Comparison of ENCODE assay signal across 8 mouse cellular contexts in the genomic region with DNA sequence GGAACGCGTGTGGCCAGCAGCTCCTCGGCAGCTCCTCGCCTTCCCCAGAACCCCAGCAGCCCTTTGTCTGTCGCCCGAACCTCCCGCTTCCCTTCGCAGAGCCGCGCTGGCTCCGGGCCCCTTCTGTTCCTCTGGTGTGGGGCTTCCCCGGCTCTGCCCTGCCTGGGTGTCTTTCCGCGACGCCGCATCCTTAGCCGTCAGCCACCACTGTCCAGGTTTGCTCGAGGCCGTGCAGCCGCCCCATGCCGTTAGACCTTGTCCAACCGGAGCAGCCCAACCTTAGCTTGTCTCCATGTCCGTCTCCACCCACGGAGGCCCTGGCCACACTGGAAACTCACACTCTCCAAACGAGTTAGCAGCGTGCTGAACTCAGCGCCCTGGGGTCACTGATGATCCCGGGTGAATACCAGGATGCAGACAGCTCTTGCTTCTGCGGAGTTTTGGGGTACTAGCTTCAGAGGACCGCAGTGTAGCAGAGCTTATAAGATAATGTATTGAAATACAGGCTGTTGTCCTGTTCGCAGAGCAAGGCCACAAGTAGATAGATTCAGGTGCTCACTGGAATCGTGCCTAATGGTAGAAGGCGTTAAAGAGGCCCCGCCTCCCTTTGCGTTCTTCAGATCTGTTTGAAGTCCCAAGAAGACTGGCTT. TPM values are rescaled to one million over a fixed set of nuclear protein-coding genes. Genes with fewer than 3 reads are reported as not detected.
DNase-seq lines count a peak whose midpoint lies in the region; ATAC-seq and TF ChIP-seq lines count a peak whose summit lies in the region.

No protein-coding gene starts in this region.

- H3K4me1 ChIP-seq in forebrain, embryonic 11.5 days (replicated peaks; ENCODE audit: control insufficient read depth, insufficient read depth, low read length) = peaks cover 2% of the 10 kb centered on the region; the same call in 1 of the 2 replicates
- peaks cover 23% of the 10 kb centered on the region for H3K4me1 ChIP-seq in intestine, embryonic 15.5 days (replicated peaks)
- peaks cover 12% of the 10 kb centered on the region; the same call in 1 of the 2 replicates for H3K4me1 ChIP-seq in lung, embryonic 14.5 days (ENCODE audit: insufficient read depth)
- H3K4me1 ChIP-seq in neural tube, embryonic 15.5 days = peaks cover 35% of the 10 kb centered on the region

- no peaks in the 10 kb centered on the region for H3K9me3 ChIP-seq in forebrain, embryonic 11.5 days (ENCODE audit: control insufficient read depth, low read length)
- no peaks in the 10 kb centered on the region for H3K9me3 ChIP-seq in intestine, embryonic 15.5 days
- no peaks in the 10 kb centered on the region for H3K9me3 ChIP-seq in lung, embryonic 14.5 days (ENCODE audit: low read depth, low read length)
- H3K9me3 ChIP-seq in neural tube, embryonic 15.5 days (replicated peaks) = no peaks in the 10 kb centered on the region

- WGBS in forebrain, embryonic 11.5 days = 1% methylated on average over 35 of the region's 35 CpGs
- WGBS in intestine, embryonic 15.5 days = under 1% methylated on average over 35 of the region's 35 CpGs
- under 1% methylated on average over 34 of the region's 35 CpGs for WGBS in lung, embryonic 14.5 days
- under 1% methylated on average over 32 of the region's 35 CpGs for WGBS in neural tube, embryonic 15.5 days

- H3K27me3 ChIP-seq in forebrain, embryonic 11.5 days (ENCODE audit: control insufficient read depth, insufficient read depth, low read length) = no peaks in the 10 kb centered on the region
- no peaks in the 10 kb centered on the region for H3K27me3 ChIP-seq in intestine, embryonic 15.5 days (replicated peaks)
- H3K27me3 ChIP-seq in lung, embryonic 14.5 days (ENCODE audit: insufficient read depth, low read length) = no peaks in the 10 kb centered on the region
- no peaks in the 10 kb centered on the region for H3K27me3 ChIP-seq in neural tube, embryonic 15.5 days (replicated peaks)

- no peak for TF ChIP-seq CTCF in brain, embryonic 14.5 days (IDR thresholded peaks at IDR 0.05; ENCODE audit: borderline replicate concordance, extremely low read depth, insufficient read depth, insufficient read length)
- no peak for TF ChIP-seq CTCF in lung, embryonic 14.5 days (IDR thresholded peaks at IDR 0.05; ENCODE audit: low read depth)

- peak; percentile 30 for DNase-seq in urinary bladder, postnatal 14 days (ENCODE audit: low spot score)
- DNase-seq in urinary bladder, adult 18-20 months (ENCODE audit: low spot score in 2 of 2) = no peak
- DNase-seq in brain, embryonic 14.5 days (ENCODE audit: low read depth) = peak; percentile 74
- peak; percentile 80 for DNase-seq in forebrain, embryonic 11.5 days (ENCODE audit: low spot score)
- DNase-seq in lung, embryonic 14.5 days = peak; percentile 62
- no peak for DNase-seq in right cerebral cortex, postnatal 25 days

- H3K4me2 ChIP-seq in forebrain, embryonic 11.5 days (ENCODE audit: low read depth, low read length, severe bottlenecking) = peak overlapping the region; percentile 84
- H3K4me2 ChIP-seq in intestine, embryonic 15.5 days (replicated peaks) = peak overlapping the region; percentile 94
- H3K4me2 ChIP-seq in lung, embryonic 14.5 days = peak overlapping the region; percentile 96
- H3K4me2 ChIP-seq in neural tube, embryonic 15.5 days = peak overlapping the region; percentile 83

- H3K9ac ChIP-seq in forebrain, embryonic 11.5 days (ENCODE audit: low read length) = peak overlapping the region; percentile 86
- peak overlapping the region; percentile 84 for H3K9ac ChIP-seq in intestine, embryonic 15.5 days
- peak overlapping the region; percentile 81 for H3K9ac ChIP-seq in lung, embryonic 14.5 days
- peak overlapping the region; percentile 92 for H3K9ac ChIP-seq in neural tube, embryonic 15.5 days (replicated peaks)

- ATAC-seq in forebrain, embryonic 11.5 days (replicated peaks; ENCODE audit: low FRiP score) = peak; percentile 72
- peak; percentile 74 for ATAC-seq in intestine, embryonic 15.5 days
- peak; percentile 79 for ATAC-seq in lung, embryonic 14.5 days (ENCODE audit: insufficient read depth)
- peak; percentile 77 for ATAC-seq in neural tube, embryonic 15.5 days (ENCODE audit: low FRiP score)

- H3K36me3 ChIP-seq in forebrain, embryonic 11.5 days (ENCODE audit: control insufficient read depth, insufficient read depth, low read length) = no peaks in the 10 kb centered on the region
- no peaks in the 10 kb centered on the region for H3K36me3 ChIP-seq in intestine, embryonic 15.5 days
- H3K36me3 ChIP-seq in lung, embryonic 14.5 days (ENCODE audit: insufficient read depth) = peaks cover 8% of the 10 kb centered on the region; the same call in 1 of the 2 replicates
- no peaks in the 10 kb centered on the region for H3K36me3 ChIP-seq in neural tube, embryonic 15.5 days

- H3K4me3 ChIP-seq in forebrain, embryonic 11.5 days (ENCODE audit: low read depth, low read length) = peak overlapping the region; percentile 65
- peak overlapping the region; percentile 65 for H3K4me3 ChIP-seq in intestine, embryonic 15.5 days (replicated peaks)
- peak overlapping the region; percentile 83 for H3K4me3 ChIP-seq in lung, embryonic 14.5 days (ENCODE audit: low read depth, low read length)
- peak overlapping the region; percentile 93 for H3K4me3 ChIP-seq in neural tube, embryonic 15.5 days (replicated peaks)

- TF ChIP-seq POLR2A in brain, embryonic 14.5 days (IDR thresholded peaks at IDR 0.05; ENCODE audit: borderline replicate concordance, extremely low read depth, insufficient read depth, insufficient read length, poor library complexity, severe bottlenecking) = no peak

- H3K27ac ChIP-seq in forebrain, embryonic 11.5 days (ENCODE audit: low read depth, low read length) = 0 out of 2 replicates have a peak overlapping the region, but pooled peaks have one; percentile 15
- H3K27ac ChIP-seq in intestine, embryonic 15.5 days = peak overlapping the region; percentile 64
- peak overlapping the region; percentile 75; the same call in 1 of the 2 replicates for H3K27ac ChIP-seq in lung, embryonic 14.5 days (ENCODE audit: low read depth)
- H3K27ac ChIP-seq in neural tube, embryonic 15.5 days (replicated peaks) = peak overlapping the region; percentile 88

RNA-seq across cellular contexts. Expression of a gene that starts 0.6 kb away (rescaled TPM):
- 30.7 and 35.6 TPM in 2 replicates for polyA plus RNA-seq in brain, embryonic 14.5 days (2012; rRNA removed)
- 34.2 and 35.5 TPM in 2 replicates for polyA plus RNA-seq in forebrain, embryonic 11.5 days (2014; fragmentation: Nextera tagmentation; extraction: Ambion mirVana)
- 16.4 and 16.9 TPM in 2 replicates for polyA plus RNA-seq in intestine, embryonic 15.5 days (2015; fragmentation: Nextera tagmentation; extraction: Ambion mirVana)
- polyA plus RNA-seq in lung, embryonic 14.5 days (2014; fragmentation: Nextera tagmentation; extraction: Ambion mirVana) = 22.7 TPM in 2 replicates
- polyA plus RNA-seq in neural tube, embryonic 15.5 days (2015; fragmentation: Nextera tagmentation; extraction: Ambion mirVana) = 29.8 and 30.6 TPM in 2 replicates

RNA-seq across cellular contexts. Expression of a gene that starts 8.4 kb away (rescaled TPM):
- 118 and 133 TPM in 2 replicates for polyA plus RNA-seq in brain, embryonic 14.5 days (2012; rRNA removed)
- 57.6 and 57.8 TPM in 2 replicates for polyA plus RNA-seq in forebrain, embryonic 11.5 days (2014; fragmentation: Nextera tagmentation; extraction: Ambion mirVana)
- polyA plus RNA-seq in intestine, embryonic 15.5 days (2015; fragmentation: Nextera tagmentation; extraction: Ambion mirVana) = 91.3 and 94.3 TPM in 2 replicates
- polyA plus RNA-seq in lung, embryonic 14.5 days (2014; fragmentation: Nextera tagmentation; extraction: Ambion mirVana) = 116 and 117 TPM in 2 replicates
- polyA plus RNA-seq in neural tube, embryonic 15.5 days (2015; fragmentation: Nextera tagmentation; extraction: Ambion mirVana) = 125 and 158 TPM in 2 replicates

Comparison
In these comparisons a context has a peak if more than half of its experiments do, and no peak if none do; other contexts are left out.
1. DNase-seq: peak in urinary bladder, postnatal 14 days (single experiment), brain, embryonic 14.5 days (single experiment), forebrain, embryonic 11.5 days (single experiment) and lung, embryonic 14.5 days (single experiment); none in urinary bladder, adult 18-20 months (0 of 2) and right cerebral cortex, postnatal 25 days (single experiment).
2. H3K27ac ChIP-seq: peak in every context shown above with its lines; median percentile 88 in neural tube, embryonic 15.5 days; 75 in lung, embryonic 14.5 days; 64 in intestine, embryonic 15.5 days; 15 in forebrain, embryonic 11.5 days.
3. Peak in every context shown above with its lines, with median percentiles within 50 percentile points of each other: ATAC-seq, H3K4me2 ChIP-seq, H3K4me3 ChIP-seq and H3K9ac ChIP-seq.